Mouse (Mus musculus): ENCODE results near the gene Mocs1. TPM values are rescaled to one million over a fixed set of nuclear protein-coding genes. Genes with fewer than 3 reads are reported as not detected.

Gene Mocs1
- polyA plus RNA-seq, 1 experiment from 2014 or later: 19.3 TPM

- Histone ChIP-seq H3K27ac (no peak overlapping the region), H3K4me3 (ENCODE audit: inconsistent target) (no peak overlapping the region), H3K36me3 (ENCODE audit: inconsistent target) (no peaks in the 10 kb centered on the region), H3K79me2 (ENCODE audit: inconsistent target) (no peaks in the 10 kb centered on the region)
- WGBS (ENCODE audit: missing documents): 40% methylated on average over 3 of the region's 3 CpGs
Measured at GRCm38 (mm10) chr17:49481876-49482275, 53.7 kb downstream of the Mocs1 start.

- Histone ChIP-seq H3K36me3 (ENCODE audit: inconsistent target) (no peaks in the 10 kb centered on the region), H3K79me2 (ENCODE audit: inconsistent target) (no peaks in the 10 kb centered on the region), H3K27ac (no peak overlapping the region), H3K4me3 (ENCODE audit: inconsistent target) (no peak overlapping the region)
- WGBS (ENCODE audit: missing documents): 84% methylated on average over 3 of the region's 3 CpGs
Measured at GRCm38 (mm10) chr17:49484435-49484834, 56.3 kb downstream of the Mocs1 start.

- no peaks in the 10 kb centered on the region for H3K36me3 ChIP-seq (ENCODE audit: inconsistent target)
- no peak overlapping the region for H3K27ac ChIP-seq
- 69% methylated on average over 5 of the region's 5 CpGs for WGBS (ENCODE audit: missing documents)
- H3K79me2 ChIP-seq (ENCODE audit: inconsistent target): no peaks in the 10 kb centered on the region
- no peak overlapping the region for H3K4me3 ChIP-seq (ENCODE audit: inconsistent target)
Measured at GRCm38 (mm10) chr17:49489098-49489497, 60.9 kb downstream of the Mocs1 start.

GRCm38 (mm10) chr17:49493276-49493675, 65.1 kb downstream of the Mocs1 start:
- 85% methylated on average over 4 of the region's 4 CpGs for WGBS (ENCODE audit: missing documents)
- Histone ChIP-seq H3K27ac (no peak overlapping the region), H3K4me3 (ENCODE audit: inconsistent target) (no peak overlapping the region), H3K36me3 (ENCODE audit: inconsistent target) (no peaks in the 10 kb centered on the region), H3K79me2 (ENCODE audit: inconsistent target) (no peaks in the 10 kb centered on the region)

- no peak overlapping the region for H3K4me3 ChIP-seq (ENCODE audit: inconsistent target)
- no peaks in the 10 kb centered on the region for H3K79me2 ChIP-seq (ENCODE audit: inconsistent target)
- H3K27ac ChIP-seq: no peak overlapping the region
- whole genome bisulfite sequencing (ENCODE audit: missing documents): 77% methylated on average over 3 of the region's 3 CpGs
- H3K36me3 ChIP-seq (ENCODE audit: inconsistent target): no peaks in the 10 kb centered on the region
Measured at GRCm38 (mm10) chr17:49498169-49498568, 70.0 kb downstream of the Mocs1 start.

GRCm38 (mm10) chr17:49499635-49500034, 71.5 kb downstream of the Mocs1 start:
- Histone ChIP-seq H3K27ac (no peak overlapping the region), H3K4me3 (ENCODE audit: inconsistent target) (no peak overlapping the region), H3K79me2 (ENCODE audit: inconsistent target) (no peaks in the 10 kb centered on the region), H3K36me3 (ENCODE audit: inconsistent target) (no peaks in the 10 kb centered on the region)
- WGBS (ENCODE audit: missing documents): 100% methylated on average over 2 of the region's 2 CpGs

GRCm38 (mm10) chr17:49500234-49500633, 72.1 kb downstream of the Mocs1 start:
- Histone ChIP-seq H3K4me3 (ENCODE audit: inconsistent target) (no peak overlapping the region), H3K27ac (no peak overlapping the region), H3K36me3 (ENCODE audit: inconsistent target) (no peaks in the 10 kb centered on the region), H3K79me2 (ENCODE audit: inconsistent target) (no peaks in the 10 kb centered on the region)
- 72% methylated on average over 2 of the region's 2 CpGs for WGBS (ENCODE audit: missing documents)

- H3K4me3 ChIP-seq (ENCODE audit: inconsistent target): no peak overlapping the region
- no peaks in the 10 kb centered on the region for H3K79me2 ChIP-seq (ENCODE audit: inconsistent target)
- WGBS (ENCODE audit: missing documents): 58% methylated on average over 6 of the region's 6 CpGs
- H3K36me3 ChIP-seq (ENCODE audit: inconsistent target): no peaks in the 10 kb centered on the region
- no peak overlapping the region for H3K27ac ChIP-seq
Measured at GRCm38 (mm10) chr17:49503246-49503900, 75.2 kb downstream of the Mocs1 start.

Other genes starting within 250 kb of the Mocs1 start
- 0.01 TPM in 1 of 3 replicates, not detected in the others for gene Daam2, start 136.0 kb downstream of the Mocs1 start, polyA plus RNA-seq (2018)
- gene Kif6, start 186.8 kb downstream of the Mocs1 start, polyA plus RNA-seq (2018): not detected in 3 replicates